Mouse (Mus musculus) cortical plate, adult 2 months (tissue): Measurements from ENCODE around the gene Sumo1.

Experiments
- CTCF ChIP-seq: fragments of 200-500 bp; IDR thresholded peaks from 2 replicates; pipeline ENCODE4 v1.5.1; 2011; ENCODE audit warnings: mild to moderate bottlenecking, control low read depth, low read length; ENCODE audit not compliant: insufficient read depth; ENCODE audit errors: extremely low read depth
- POLR2A ChIP-seq: fragments of 200-500 bp; IDR thresholded peaks from 2 replicates; pipeline ENCODE4 v1.6.1; 2011; ENCODE audit warnings: mild to moderate bottlenecking, low read length, control low read depth; ENCODE audit not compliant: insufficient read depth; ENCODE audit errors: extremely low read depth

GRCm38 (mm10) chr1:59629194-59629593 is 41.4 kb downstream of the Sumo1 start:
- TF ChIP-seq CTCF (no peak), POLR2A (no peak)
